Mouse (Mus musculus) macrophage (primary cell): ENCODE data around the gene Hprt. TPM values are rescaled to one million over a fixed set of nuclear protein-coding genes. Genes with fewer than 3 reads are reported as not detected.
"Not testable (repeated sequence)": the region's sequence is repeated elsewhere in the genome, so short reads cannot be mapped to it uniquely, and the experiment has no call there.

Experiments
- H3K27ac ChIP-seq: fragments of 350-480 bp; formaldehyde crosslinking; 2 replicates; pipeline ENCODE4 v1.9.0; 2021
- H3K36me3 ChIP-seq: fragments of 350-480 bp; formaldehyde crosslinking; 2 replicates; pipeline ENCODE4 v1.9.0; 2021; ENCODE audit errors: inconsistent target
- H3K4me3 ChIP-seq: fragments of 350-480 bp; formaldehyde crosslinking; 2 replicates; pipeline ENCODE4 v1.9.0; 2021; ENCODE audit errors: inconsistent target
- H3K79me2 ChIP-seq: fragments of 350-480 bp; formaldehyde crosslinking; 2 replicates; pipeline ENCODE4 v1.9.0; 2021; ENCODE audit errors: inconsistent target
- WGBS: methylation state at CpG from one replicate; pipeline ENCODE4 v1.1.7; 2026; ENCODE audit warnings: inconsistent platforms; ENCODE audit not compliant: missing documents; 5-methylcytosine and 5-hydroxymethylcytosine counted together
- polyA plus RNA-seq: library from polyadenylated mRNA; stranded (reverse); fragments of 250-400 nt; gene quantifications from 3 replicates; pipeline ENCODE4 v1.2.4, GENCODE M21; 2018; ENCODE audit warnings: inconsistent platforms
- total RNA-seq, 78 experiments: library from RNA; depleted of rRNA; stranded (reverse); fragments of 250-400 nt; gene quantifications; 1 replicate in 9 of 78; 2 replicates in 24 of 78; 3 replicates in 43 of 78; 4 replicates in 2 of 78; pipeline ENCODE4 v1.2.4; 2018; ENCODE audit warnings: inconsistent platforms in 56 of 78

The Hprt gene
- total RNA-seq (2018; cell fraction: chromatin; rRNA removed) = 10 to 100 TPM; 14.2 to 59.4 (median 40.9) TPM
- 100 to 1,000 TPM in 22 of 26 experiments, 10 to 100 TPM in 4; 91.5 to 186 (median 131) TPM for total RNA-seq (2018; cell fraction: cytosol; rRNA removed)
- 100 to 1,000 TPM in 2 of 26 experiments, 10 to 100 TPM in 24; 29.0 to 110 (median 61.2) TPM for total RNA-seq (2018; cell fraction: nucleus; rRNA removed)
- polyA plus RNA-seq = 164 to 274 TPM (median 230 TPM) in 3 replicates

DNA sequence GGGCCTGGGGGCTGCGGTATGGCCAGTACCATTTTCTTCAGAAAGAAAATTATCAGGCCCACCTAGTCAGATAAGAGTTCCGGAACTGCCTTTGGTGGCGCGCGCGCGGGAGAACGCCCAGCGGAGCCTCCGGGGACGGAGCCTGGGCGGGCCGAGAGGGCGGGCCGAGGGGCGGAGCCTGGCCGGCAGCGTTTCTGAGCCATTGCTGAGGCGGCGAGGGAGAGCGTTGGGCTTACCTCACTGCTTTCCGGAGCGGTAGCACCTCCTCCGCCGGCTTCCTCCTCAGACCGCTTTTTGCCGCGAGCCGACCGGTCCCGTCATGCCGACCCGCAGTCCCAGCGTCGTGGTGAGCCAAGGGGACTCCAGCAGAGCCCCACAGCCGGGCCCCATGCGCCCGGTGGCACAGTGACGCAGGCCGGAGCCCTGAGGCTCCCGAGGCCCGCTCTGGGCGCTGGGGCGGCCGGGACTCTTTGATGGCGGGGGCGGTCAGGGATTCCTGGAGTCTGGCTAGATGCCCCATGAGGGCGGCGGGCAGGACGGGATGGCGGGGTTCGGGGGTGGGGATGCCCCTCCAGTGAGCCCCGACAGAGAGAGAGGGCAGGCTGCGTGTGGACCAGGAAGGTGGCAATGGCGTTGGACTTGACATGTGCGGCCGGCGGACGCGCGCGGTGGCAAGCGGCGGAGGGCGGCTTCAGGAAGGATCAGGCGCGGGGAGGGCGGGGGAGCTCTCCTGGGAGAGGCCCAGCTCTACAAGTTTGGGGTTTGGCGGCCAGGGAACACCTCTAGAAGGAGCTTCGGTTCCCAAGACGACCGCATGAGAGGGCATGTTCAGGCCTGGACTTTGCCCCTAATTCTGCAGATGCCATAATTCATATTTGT is at the start of gene Hprt:
Gene Hprt (plus strand): TSS at position 233 of the 879 bp plus-strand sequence.
- Histone ChIP-seq H3K27ac (peak within 1 kb of the TSS; percentile 68), H3K79me2 (peaks cover 45% of the 10 kb centered on the region), H3K36me3 (no peaks in the 10 kb centered on the region), H3K4me3 (peak within 1 kb of the TSS; percentile 54)
- 23% methylated on average over 63 of the region's 72 CpGs for whole genome bisulfite sequencing

DNA sequence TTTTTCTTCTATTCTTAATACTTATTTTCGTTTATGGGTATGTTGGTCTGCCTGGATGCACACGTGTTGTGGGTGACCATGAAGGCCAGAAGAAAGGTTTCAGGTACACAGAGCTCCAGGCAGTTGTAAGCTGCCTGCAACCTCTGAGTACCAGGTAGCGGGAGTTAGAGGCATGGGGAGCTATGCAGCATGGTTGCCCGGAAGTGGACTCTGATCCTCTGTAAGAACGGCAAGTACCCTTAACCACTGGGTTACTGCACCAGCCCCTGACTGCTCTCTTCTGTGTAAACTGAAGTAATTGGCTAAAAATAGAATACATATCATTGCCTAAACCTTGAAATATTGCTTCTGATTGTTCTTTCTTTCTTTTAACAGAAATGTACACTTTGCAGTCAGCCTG is 42.4 kb upstream of the Hprt start:
- H3K27ac ChIP-seq = no peak overlapping the region
- 94% methylated on average over 3 of the region's 5 CpGs for WGBS
- H3K36me3 ChIP-seq = no peaks in the 10 kb centered on the region
- H3K79me2 ChIP-seq = no peaks in the 10 kb centered on the region
- H3K4me3 ChIP-seq = no peak overlapping the region

DNA sequence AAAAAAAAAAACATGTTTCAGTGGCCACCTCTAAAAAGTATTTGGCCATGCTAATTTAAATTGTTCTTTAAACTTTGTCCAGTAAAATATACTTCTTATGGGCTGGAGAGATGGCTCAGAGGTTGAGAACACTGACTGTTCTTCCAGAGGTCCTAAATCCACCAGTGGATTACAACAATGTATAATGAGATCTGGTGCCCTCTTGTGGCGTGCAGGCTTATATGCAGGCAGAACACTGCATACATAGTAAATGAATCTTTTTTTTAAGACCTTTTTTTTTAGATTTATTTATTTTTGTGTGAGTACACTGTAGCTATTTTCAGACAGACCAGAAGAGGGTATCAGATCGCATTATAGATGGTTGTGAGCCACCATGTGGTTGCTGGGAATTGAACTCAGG is 38.2 kb upstream of the Hprt start:
- Histone ChIP-seq H3K27ac (no peak overlapping the region), H3K4me3 (no peak overlapping the region), H3K36me3 (peaks cover 3% of the 10 kb centered on the region; the same call in 1 of the 2 replicates), H3K79me2 (no peaks in the 10 kb centered on the region)
- 25% methylated on average over 2 of the region's 2 CpGs for WGBS

DNA sequence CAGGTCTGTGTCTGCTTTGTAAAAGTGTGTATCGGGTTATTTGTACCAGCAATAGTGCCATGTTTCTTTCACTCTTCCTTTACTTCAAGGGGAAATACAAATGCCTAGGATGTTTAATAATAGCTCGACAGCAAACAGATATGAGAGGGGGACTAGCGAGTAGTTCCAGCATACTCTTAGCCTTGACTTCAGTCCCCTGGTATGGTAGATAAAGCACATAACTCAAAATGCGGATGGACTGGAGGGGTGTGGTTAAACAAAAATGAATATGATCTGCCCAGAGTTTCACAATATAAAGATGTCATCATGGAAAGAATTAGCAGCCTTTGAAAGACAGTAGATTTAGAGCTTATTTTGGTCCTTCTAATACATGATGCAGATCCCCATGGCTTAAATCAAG is 31.0 kb upstream of the Hprt start:
- Histone ChIP-seq H3K79me2 (no peaks in the 10 kb centered on the region), H3K27ac (no peak overlapping the region), H3K4me3 (no peak overlapping the region), H3K36me3 (peaks cover 3% of the 10 kb centered on the region; the same call in 1 of the 2 replicates)
- WGBS = 100% methylated on average over 4 of the region's 4 CpGs

DNA sequence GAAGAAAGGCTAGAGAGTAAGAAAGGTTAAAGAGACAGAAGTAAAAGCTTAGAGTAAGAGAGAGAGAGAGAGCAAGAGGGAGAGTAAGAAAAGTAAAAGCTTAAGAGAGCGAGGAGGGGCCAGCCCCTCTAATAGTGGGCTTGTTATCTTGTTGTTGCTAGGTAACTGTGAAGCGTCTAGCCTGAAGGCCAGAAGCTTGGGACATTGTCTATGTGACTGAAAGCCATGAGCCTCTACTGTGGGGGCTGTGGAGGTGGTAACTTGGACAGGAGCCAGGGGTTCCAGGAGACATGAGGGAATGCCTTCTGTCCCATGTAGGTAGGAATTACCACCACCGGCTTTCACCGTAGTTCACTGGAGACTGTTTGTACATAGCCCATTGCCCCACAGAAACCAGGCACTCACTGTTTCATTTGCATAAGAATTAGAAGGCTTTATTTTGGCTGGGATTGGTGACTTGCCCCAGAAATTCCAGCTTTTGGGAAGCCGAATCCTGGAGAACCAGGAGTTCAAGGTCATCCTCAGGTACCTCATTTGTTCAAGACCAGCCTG is 26.3 kb upstream of the Hprt start:
- Histone ChIP-seq H3K36me3 (no peaks in the 10 kb centered on the region), H3K27ac (no peak overlapping the region)
- 89% methylated on average over 4 of the region's 5 CpGs for WGBS

GRCm38 (mm10) chrX:52965149-52965548 is 22.8 kb upstream of the Hprt start:
- Histone ChIP-seq H3K36me3 (no peaks in the 10 kb centered on the region), H3K79me2 (no peaks in the 10 kb centered on the region), H3K27ac (no peak overlapping the region), H3K4me3 (no peak overlapping the region)
- WGBS = 100% methylated on average over 1 of the region's 2 CpGs

More for the DNA sequence above, 26.3 kb upstream of the Hprt start:
- Histone ChIP-seq H3K4me3 (no peak overlapping the region), H3K79me2 (no peaks in the 10 kb centered on the region)

- H3K79me2 ChIP-seq = no peaks in the 10 kb centered on the region
- no peak overlapping the region for H3K4me3 ChIP-seq
- H3K27ac ChIP-seq = no peak overlapping the region
- 50% methylated on average over 3 of the region's 3 CpGs for WGBS
- no peaks in the 10 kb centered on the region for H3K36me3 ChIP-seq
Measured at GRCm38 (mm10) chrX:52971211-52972006, 16.5 kb upstream of the Hprt start.

DNA sequence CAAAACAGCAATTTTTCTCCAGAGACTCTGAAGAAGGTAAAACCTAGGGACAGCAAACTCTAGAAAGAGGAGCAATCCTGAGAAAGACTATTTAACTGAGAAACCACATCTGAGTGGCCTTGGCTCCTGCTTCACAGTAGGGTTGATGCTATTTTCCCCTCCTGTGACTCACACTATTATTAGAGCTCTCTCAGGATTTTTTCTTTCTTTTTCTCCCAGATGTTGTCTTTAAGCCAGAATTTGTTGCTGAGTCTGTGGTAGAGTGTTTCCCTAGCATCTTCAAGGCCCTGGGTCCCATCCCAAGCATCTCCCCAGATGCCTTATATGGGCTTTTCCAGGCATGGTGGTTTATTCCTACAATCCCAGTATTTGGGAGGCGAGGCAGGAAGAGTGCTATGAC is 15.8 kb upstream of the Hprt start:
- H3K27ac ChIP-seq = no peak overlapping the region
- 38% methylated on average over 1 of the region's 1 CpGs for WGBS

DNA sequence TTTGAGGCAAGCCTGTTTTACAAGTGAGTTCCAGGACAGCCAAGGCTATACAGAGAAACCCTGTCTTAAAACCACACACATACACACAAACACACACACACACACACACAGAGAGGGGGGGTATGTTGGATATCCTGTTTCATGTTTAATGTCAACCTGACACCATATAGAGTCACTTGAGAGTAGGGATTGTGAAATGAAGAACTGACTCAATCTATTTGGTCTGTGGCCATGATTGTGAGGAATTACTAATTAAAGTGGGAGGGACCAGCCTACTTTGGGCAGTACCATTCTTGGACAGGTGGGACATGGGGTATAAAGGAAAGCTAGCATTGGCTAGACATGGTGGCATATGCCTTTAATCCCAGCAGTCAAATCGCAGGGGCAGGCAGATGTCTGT is 15.3 kb upstream of the Hprt start:
- Histone ChIP-seq H3K79me2 (no peaks in the 10 kb centered on the region), H3K27ac (no peak overlapping the region), H3K36me3 (no peaks in the 10 kb centered on the region), H3K4me3 (no peak overlapping the region)
- WGBS = no CpG with 5 or more reads among the region's 1 CpGs

More for the DNA sequence above, 15.8 kb upstream of the Hprt start:
- no peaks in the 10 kb centered on the region for H3K36me3 ChIP-seq
- no peak overlapping the region for H3K4me3 ChIP-seq
- no peaks in the 10 kb centered on the region for H3K79me2 ChIP-seq

DNA sequence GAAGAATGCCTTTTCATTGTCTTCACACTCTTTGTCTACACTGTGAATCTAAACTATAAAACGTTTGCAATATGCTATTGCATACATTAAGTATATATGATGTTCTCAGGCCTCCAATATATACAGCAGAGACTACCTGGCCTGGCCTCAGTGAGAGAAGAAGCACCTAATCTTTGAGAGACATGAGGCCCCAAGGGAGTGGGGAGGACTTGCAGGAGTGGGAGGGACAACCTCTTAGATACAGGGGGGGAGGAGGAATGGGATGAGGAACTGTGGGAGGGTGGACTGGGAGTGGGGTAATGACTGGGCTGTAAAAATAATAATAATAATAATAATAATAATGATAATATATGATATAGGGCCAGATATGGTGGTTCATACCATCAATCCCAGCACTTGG is 9.4 kb upstream of the Hprt start:
- WGBS = 63% methylated on average over 1 of the region's 1 CpGs
- Histone ChIP-seq H3K4me3 (no peak overlapping the region), H3K36me3 (no peaks in the 10 kb centered on the region), H3K79me2 (no peaks in the 10 kb centered on the region), H3K27ac (no peak overlapping the region)

GRCm38 (mm10) chrX:52981378-52981777 is 6.6 kb upstream of the Hprt start:
- Histone ChIP-seq H3K27ac (no peak overlapping the region), H3K4me3 (no peak overlapping the region)
- 90% methylated on average over 3 of the region's 3 CpGs for WGBS

GRCm38 (mm10) chrX:52994726-52995125 is 6.8 kb downstream of the Hprt start:
- WGBS = 80% methylated on average over 5 of the region's 5 CpGs
- H3K36me3 ChIP-seq, H3K27ac ChIP-seq, H3K4me3 ChIP-seq: not testable (repeated sequence)
- peaks cover 90% of the 10 kb centered on the region for H3K79me2 ChIP-seq

More at GRCm38 (mm10) chrX:52981378-52981777, 6.6 kb upstream of the Hprt start:
- H3K79me2 ChIP-seq = no peaks in the 10 kb centered on the region
- no peaks in the 10 kb centered on the region for H3K36me3 ChIP-seq

DNA sequence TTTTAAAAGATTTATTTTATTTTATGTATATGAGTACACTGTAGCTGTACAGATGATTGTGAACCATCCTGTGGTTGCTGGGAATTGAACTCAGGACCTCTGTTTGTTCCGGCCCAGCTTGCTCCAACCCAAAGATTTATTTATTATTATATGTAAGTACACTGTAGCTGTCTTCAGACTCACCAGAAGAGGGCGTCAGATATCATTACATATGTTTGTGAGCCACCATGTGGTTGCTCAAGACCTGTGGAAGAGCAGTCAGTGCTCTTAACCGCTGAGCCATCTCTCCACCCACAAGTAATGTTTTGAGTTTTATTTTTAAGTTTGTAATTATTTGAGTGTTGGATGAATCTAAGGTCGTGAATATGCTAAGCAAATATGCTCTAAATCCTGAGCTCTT is 16.9 kb downstream of the Hprt start:
- H3K79me2 ChIP-seq, H3K27ac ChIP-seq, H3K4me3 ChIP-seq, H3K36me3 ChIP-seq: not testable (repeated sequence)
- WGBS = 59% methylated on average over 4 of the region's 4 CpGs

DNA sequence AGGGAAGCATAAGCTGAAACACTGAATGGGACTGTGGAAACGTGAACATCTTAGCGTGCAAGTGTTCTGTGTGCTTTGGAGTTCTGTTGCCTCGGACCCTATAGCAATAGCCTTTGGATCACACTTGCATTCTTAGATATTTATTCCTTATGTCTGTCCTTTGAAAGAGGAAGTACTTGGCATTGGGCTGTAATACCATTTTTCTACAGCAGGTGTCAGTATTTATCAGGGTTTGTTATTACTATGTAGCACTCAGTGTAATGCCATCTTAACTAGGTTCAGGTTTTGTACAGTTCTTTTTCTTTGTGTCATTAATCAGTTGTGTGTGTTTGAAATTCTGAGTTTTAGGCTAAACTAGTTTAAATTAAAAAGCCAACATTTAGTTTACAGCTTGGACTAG is 18.1 kb downstream of the Hprt start:
- Histone ChIP-seq H3K36me3 (peaks cover 5% of the 10 kb centered on the region; the same call in 1 of the 2 replicates), H3K27ac (no peak overlapping the region)

More for the DNA sequence above, 18.1 kb downstream of the Hprt start:
- no peak overlapping the region for H3K4me3 ChIP-seq
- peaks cover 3% of the 10 kb centered on the region; the same call in 1 of the 2 replicates for H3K79me2 ChIP-seq
- WGBS = 65% methylated on average over 3 of the region's 3 CpGs
